Mouse (Mus musculus) ES-E14 (cell line): ENCODE results near the gene Spp2. TPM values are rescaled to one million over a fixed set of nuclear protein-coding genes. Genes with fewer than 3 reads are reported as not detected.

Experiments used
- DNase-seq: peaks from one replicate; pipeline ENCODE4 v3.0.0-alpha.2; 2013; ENCODE audit warnings: low read depth, low spot score
- H3K27ac ChIP-seq: 2 replicates; pipeline ENCODE4 v1.5.1; 2012; ENCODE audit warnings: low read depth, mild to moderate bottlenecking, low read length, moderate library complexity, mixed read lengths; ENCODE audit not compliant: poor library complexity, insufficient read depth, severe bottlenecking
- H3K36me3 ChIP-seq: 2 replicates; pipeline ENCODE4 v1.6.1; 2012; ENCODE audit warnings: mild to moderate bottlenecking, low read length, moderate library complexity, mixed read lengths; ENCODE audit not compliant: control insufficient read depth, poor library complexity, insufficient read depth, severe bottlenecking
- H3K4me1 ChIP-seq, 2 experiments: fragments of 150-350 bp in 1 of 2; sonication (generic) in 1 of 2; 2 replicates each; pipeline ENCODE4 v1.6.1; 2012; ENCODE audit warnings: low read length in 2 of 2, mild to moderate bottlenecking in 1 of 2, mixed read lengths in 1 of 2; ENCODE audit not compliant: control insufficient read depth in 2 of 2, insufficient read depth in 2 of 2, poor library complexity in 1 of 2
- H3K4me3 ChIP-seq, 2 experiments: fragments of 150-350 bp in 1 of 2; sonication (generic) in 1 of 2; 2 replicates each; pipeline ENCODE4 v1.5.1; 2012; ENCODE audit warnings: low read length in 2 of 2, low read depth in 1 of 2, mild to moderate bottlenecking in 1 of 2, mixed read lengths in 1 of 2; ENCODE audit not compliant: insufficient read depth in 1 of 2, poor library complexity in 1 of 2, severe bottlenecking in 1 of 2
- H3K9ac ChIP-seq: 2 replicates; pipeline ENCODE4 v1.6.1; 2012; ENCODE audit warnings: low read depth, mild to moderate bottlenecking, low read length, mixed read lengths; ENCODE audit not compliant: poor library complexity, insufficient read depth, severe bottlenecking
- H3K9me3 ChIP-seq: fragments of 150-350 bp; sonication (generic); 2 replicates; pipeline ENCODE4 v1.6.1; 2012; ENCODE audit warnings: low read depth, mild to moderate bottlenecking, low read length; ENCODE audit not compliant: control insufficient read depth, insufficient read depth
- CHD2 ChIP-seq: IDR thresholded peaks from 2 replicates; pipeline ENCODE4 v1.6.1; 2014; ENCODE audit warnings: mild to moderate bottlenecking, low read depth, low read length, inconsistent platforms
- HCFC1 ChIP-seq: IDR thresholded peaks from 2 replicates; pipeline ENCODE4 v1.6.1; 2012; ENCODE audit warnings: low read length, inconsistent platforms, borderline replicate concordance; ENCODE audit not compliant: insufficient read depth
- MAFK ChIP-seq: IDR thresholded peaks from 2 replicates; pipeline ENCODE4 v1.6.1; 2014; ENCODE audit warnings: mild to moderate bottlenecking, low read depth, low read length, inconsistent platforms; ENCODE audit not compliant: insufficient read depth
- ZC3H11A ChIP-seq: IDR thresholded peaks from 2 replicates; pipeline ENCODE4 v1.6.1; 2012; ENCODE audit warnings: low read depth, mild to moderate bottlenecking, inconsistent platforms, low read length, borderline replicate concordance
- ZNF384 ChIP-seq: IDR thresholded peaks from 2 replicates; pipeline ENCODE4 v1.6.1; 2012; ENCODE audit warnings: low read depth, low read length, inconsistent platforms
- in situ Hi-C, 2 experiments: fragments of 600-800 bp; cut with MboI; formaldehyde crosslinking; loops; one replicate each; pipeline ENCODE4 v1.15.1; 2025; ENCODE audit warnings: low sequenced_read_pairs in 2 of 2, inconsistent platforms in 1 of 2; ENCODE audit not compliant: unreplicated experiment in 2 of 2
- total RNA-seq: library from RNA; depleted of rRNA; stranded (reverse); fragments of 300-350 nt; gene quantifications from 2 replicates; pipeline ENCODE4 v1.2.3, GENCODE M21; 2012

The Spp2 gene
- total RNA-seq, 1 experiment: not detected

GRCm38 (mm10) chr1:88464109-88464905, 57.5 kb downstream of the Spp2 start:
- no peak overlapping the region for H3K4me3 ChIP-seq
- no peaks in the 10 kb centered on the region for H3K36me3 ChIP-seq
- no peaks in the 10 kb centered on the region for H3K9me3 ChIP-seq
- peaks cover 9 to 33% of the 10 kb centered on the region in 2 experiments for H3K4me1 ChIP-seq
- in situ Hi-C loops: no loop called here
- no peak overlapping the region for H3K9ac ChIP-seq
- peak; percentile 85 for DNase-seq
- no peak overlapping the region for H3K27ac ChIP-seq
- TF ChIP-seq HCFC1 (no peak), ZC3H11A (no peak)

DNA sequence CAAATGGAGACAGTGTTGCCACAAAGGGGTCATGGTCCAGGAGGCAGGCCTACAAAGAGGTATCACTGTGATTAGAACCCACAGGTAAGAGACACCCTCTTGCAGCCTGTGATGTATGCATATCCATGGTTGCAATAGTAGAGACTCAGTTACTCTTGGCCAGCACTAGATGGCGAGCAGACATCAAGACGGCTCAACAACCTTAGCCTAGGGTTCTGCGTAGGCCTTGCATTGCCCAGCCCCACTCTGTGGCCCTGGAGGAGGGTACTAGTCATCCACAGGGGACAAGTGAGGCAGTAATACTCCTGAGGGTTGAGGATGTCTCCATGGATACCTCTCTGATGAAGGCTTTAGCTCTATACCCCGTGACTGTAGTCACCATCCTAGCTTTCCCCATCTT, 59.0 kb downstream of the Spp2 start:
- in situ Hi-C loops: no loop called here
- Histone ChIP-seq H3K9ac (no peak overlapping the region), H3K27ac (no peak overlapping the region), H3K4me1 (peaks cover 9 to 31% of the 10 kb centered on the region in 2 experiments), H3K4me3 (no peak overlapping the region), H3K36me3 (no peaks in the 10 kb centered on the region), H3K9me3 (no peaks in the 10 kb centered on the region)
- no peak for TF ChIP-seq CHD2
- TF ChIP-seq ZNF384: no peak
- DNase-seq: no peak

DNA sequence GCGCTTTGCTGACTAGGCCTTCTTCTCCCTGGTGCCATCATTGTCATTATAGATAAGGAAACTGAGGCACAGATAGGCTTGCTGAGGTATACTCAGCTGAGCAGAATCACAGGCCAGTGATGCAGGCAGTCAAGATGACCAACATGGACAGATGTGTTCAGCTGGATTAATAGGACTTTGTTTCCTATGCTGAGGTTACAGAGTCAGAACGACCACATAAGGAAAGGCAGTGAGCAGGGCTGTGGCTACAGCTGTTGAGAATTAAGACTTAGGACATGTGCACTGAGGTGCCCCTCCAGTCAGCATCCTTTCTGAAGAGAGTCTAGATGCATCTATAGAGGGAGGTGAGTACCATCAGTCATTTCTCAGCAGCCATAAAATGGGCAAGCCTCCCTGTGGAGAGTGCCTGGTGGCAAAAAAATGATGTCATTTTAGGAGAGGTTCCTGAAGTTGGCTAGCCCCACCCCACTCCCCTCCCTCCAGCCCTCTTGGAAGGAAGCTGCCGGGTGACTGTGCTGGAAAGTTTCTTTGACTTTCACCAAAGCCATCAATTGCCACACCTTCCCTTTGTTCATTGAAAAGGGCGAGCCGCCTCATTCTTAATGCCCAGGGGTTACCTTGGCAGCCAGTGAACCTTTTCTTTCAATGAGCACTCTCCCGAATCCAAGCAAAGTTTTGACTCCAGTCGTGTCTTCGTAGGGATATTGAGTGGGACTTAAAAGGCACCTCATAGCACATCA, 59.7 kb downstream of the Spp2 start:
- H3K4me3 ChIP-seq: no peak overlapping the region
- no peaks in the 10 kb centered on the region for H3K9me3 ChIP-seq
- DNase-seq: peak; percentile 82
- TF ChIP-seq MAFK: no peak
- in situ Hi-C loops: no loop called here
- H3K9ac ChIP-seq: no peak overlapping the region
- H3K27ac ChIP-seq: no peak overlapping the region
- no peaks in the 10 kb centered on the region for H3K36me3 ChIP-seq
- peaks cover 9 to 31% of the 10 kb centered on the region in 2 experiments for H3K4me1 ChIP-seq

DNA sequence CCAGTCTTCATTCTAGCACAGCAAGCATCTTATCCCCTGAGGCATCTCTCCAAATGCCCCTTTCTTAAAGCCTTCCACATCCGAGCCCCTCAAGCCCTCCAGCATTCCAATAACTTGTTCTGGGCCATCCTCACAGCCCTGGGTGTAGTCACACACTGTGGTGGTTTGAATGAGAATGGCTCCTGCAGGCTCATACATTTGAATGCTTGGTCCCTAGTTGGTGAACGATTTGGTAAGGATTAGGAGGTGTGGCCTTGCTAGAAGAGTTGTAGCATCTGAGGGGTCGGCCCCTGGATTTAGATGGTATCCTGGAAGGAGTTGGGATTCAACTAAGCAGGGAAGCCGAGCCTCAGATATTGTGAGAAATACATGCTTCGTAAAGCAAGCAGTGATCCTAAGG, 61.1 kb downstream of the Spp2 start:
- Histone ChIP-seq H3K4me1 (peaks cover 7 to 23% of the 10 kb centered on the region in 2 experiments), H3K4me3 (no peak overlapping the region), H3K9ac (no peak overlapping the region), H3K9me3 (no peaks in the 10 kb centered on the region), H3K36me3 (no peaks in the 10 kb centered on the region), H3K27ac (no peak overlapping the region)
- in situ Hi-C loops: no loop called here
- no peak for DNase-seq
- no peak for TF ChIP-seq CHD2
- TF ChIP-seq HCFC1: no peak
- no peak for TF ChIP-seq MAFK
- no peak for TF ChIP-seq ZNF384
- TF ChIP-seq ZC3H11A: no peak

- Histone ChIP-seq H3K9ac (no peak overlapping the region), H3K36me3 (no peaks in the 10 kb centered on the region), H3K4me3 (no peak overlapping the region), H3K27ac (no peak overlapping the region), H3K9me3 (no peaks in the 10 kb centered on the region), H3K4me1 (peaks cover 7 to 19% of the 10 kb centered on the region in 2 experiments)
- DNase-seq: no peak
- TF ChIP-seq MAFK (no peak), ZC3H11A (no peak), ZNF384 (no peak), HCFC1 (no peak), CHD2 (no peak)
- in situ Hi-C loops: no loop called here
These were observed 61.6 kb downstream of the Spp2 start for GRCm38 (mm10) chr1:88468335-88468734.
